Comparison of ENCODE assay signal across 26 mouse cellular contexts in the genomic region with DNA sequence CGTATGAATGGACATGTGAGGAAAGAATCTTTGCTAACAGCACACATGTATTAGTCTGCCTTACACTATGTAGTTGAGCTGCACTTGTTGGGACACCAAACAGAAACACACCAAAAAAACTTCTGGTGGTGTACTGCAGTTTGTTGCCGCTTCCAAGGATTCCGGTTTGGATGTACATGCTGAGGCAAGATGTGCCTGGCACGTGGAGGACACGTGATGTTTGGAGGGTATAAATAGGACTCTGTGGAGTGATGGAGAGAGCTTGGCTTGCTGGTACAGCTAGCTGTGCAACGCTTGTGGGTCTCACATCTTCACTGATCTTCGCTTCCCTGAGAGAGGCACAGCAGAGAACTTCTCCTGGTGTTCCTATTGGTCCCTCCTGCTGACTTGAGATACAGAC. TPM values are rescaled to one million over a fixed set of nuclear protein-coding genes. Genes with fewer than 3 reads are reported as not detected.
A peak's percentile ranks its signal among the peaks of the same experiment; 100 is the strongest.
DNase-seq lines count a peak whose midpoint lies in the region; ATAC-seq lines count a peak whose summit lies in the region.
"Had no signal": no experiment of that assay in that cellular context is flagged by ENCODE, and none has a peak within 500 bp of the region (broad histone marks: within the 10 kb centered on the region; RNA-seq: fewer than 3 reads in every experiment).

No protein-coding gene starts in this region.

- no peaks in the 10 kb centered on the region for H3K9me3 ChIP-seq in heart, embryonic 13.5 days
- H3K9me3 ChIP-seq: embryonic facial prominence, embryonic 10.5 days; embryonic facial prominence, embryonic 13.5 days; forebrain, embryonic 12.5 days; forebrain, embryonic 15.5 days; heart, embryonic 12.5 days; hindbrain, embryonic 10.5 days; hindbrain, embryonic 13.5 days; intestine, embryonic 15.5 days had no signal

- peak; percentile 23 for DNase-seq in cerebellum, adult 9-10 months
- DNase-seq in cerebellum, adult 18-20 months: no peak
- no peak for DNase-seq in heart, adult 18-20 months
- DNase-seq in heart, postnatal 4 days: peak; percentile 43
- no peak for DNase-seq in heart, postnatal 25 days (ENCODE audit: low spot score)
- peak; percentile 20 for DNase-seq in right cerebral cortex, postnatal 14 days
- DNase-seq in right cerebral cortex, postnatal 25 days: no peak
- DNase-seq: adrenal gland, adult 8-10 months; adrenal gland, postnatal 25 days; cerebellum, postnatal 10 days; embryo, embryonic 11 days; gastrocnemius, postnatal 14 days; kidney, adult 11 months had no signal

- no peak for ATAC-seq in heart, embryonic 13.5 days (ENCODE audit: extremely low read depth, insufficient number of reproducible peaks, low FRiP score, low TSS enrichment)
- ATAC-seq: activated CD4-positive, CD25-positive, alpha-beta regulatory T cell, adult 4 months; forebrain, embryonic 15.5 days; hindbrain, embryonic 16.5 days; intestine, embryonic 15.5 days had no signal

- WGBS in heart, embryonic 13.5 days: 72% methylated on average over 7 of the region's 7 CpGs

- no peak overlapping the region for H3K4me3 ChIP-seq in heart, embryonic 13.5 days
- H3K4me3 ChIP-seq: embryonic facial prominence, embryonic 10.5 days; embryonic facial prominence, embryonic 13.5 days; erythroblast, embryonic 14.5 days; forebrain, embryonic 12.5 days; forebrain, embryonic 15.5 days; heart, adult 2 months; heart, embryonic 12.5 days; hindbrain, embryonic 10.5 days; hindbrain, embryonic 13.5 days; intestine, embryonic 15.5 days had no signal

- H3K36me3 ChIP-seq in heart, embryonic 13.5 days: peaks cover 13% of the 10 kb centered on the region
- H3K36me3 ChIP-seq: forebrain, embryonic 12.5 days; forebrain, embryonic 15.5 days; hindbrain, embryonic 13.5 days; intestine, embryonic 15.5 days had no signal

- H3K9ac ChIP-seq in heart, embryonic 13.5 days: no peak overlapping the region
- H3K9ac ChIP-seq: embryonic facial prominence, embryonic 13.5 days; forebrain, embryonic 12.5 days; forebrain, embryonic 15.5 days; heart, embryonic 12.5 days; hindbrain, embryonic 13.5 days; intestine, embryonic 15.5 days had no signal

- H3K4me2 ChIP-seq in heart, embryonic 13.5 days: no peak overlapping the region
- H3K4me2 ChIP-seq: embryonic facial prominence, embryonic 13.5 days; forebrain, embryonic 12.5 days; forebrain, embryonic 15.5 days; heart, embryonic 12.5 days; hindbrain, embryonic 13.5 days; intestine, embryonic 15.5 days had no signal

- 0 out of 2 replicates have a peak overlapping the region, but pooled peaks have one; percentile 87 for H3K27ac ChIP-seq in heart, embryonic 13.5 days (replicated peaks)
- H3K27ac ChIP-seq: embryonic facial prominence, embryonic 10.5 days; embryonic facial prominence, embryonic 13.5 days; forebrain, embryonic 12.5 days; forebrain, embryonic 15.5 days; hindbrain, embryonic 10.5 days; hindbrain, embryonic 13.5 days; intestine, embryonic 15.5 days had no signal

- H3K27me3 ChIP-seq in heart, embryonic 13.5 days (replicated peaks): no peaks in the 10 kb centered on the region
- H3K27me3 ChIP-seq: embryonic facial prominence, embryonic 13.5 days; forebrain, embryonic 12.5 days; forebrain, embryonic 15.5 days; heart, embryonic 12.5 days; hindbrain, embryonic 13.5 days; intestine, embryonic 15.5 days had no signal

- intact Hi-C loops in heart, postnatal 25 days (cut with DNase I): no loop called here

- H3K4me1 ChIP-seq in heart, embryonic 13.5 days: peaks cover 56% of the 10 kb centered on the region

RNA-seq across cellular contexts. Expression of gene Rpl27a, which starts 55.2 kb away (rescaled TPM):
- 82.1 and 89.2 TPM in 2 replicates for polyA plus RNA-seq in heart, embryonic 13.5 days (2015; fragmentation: Nextera tagmentation; extraction: Ambion mirVana)
- total RNA-seq in heart, adult 18-20 months (2021): 10 to 100 TPM; 93.0 to 99.0 TPM
- 100 to 1,000 TPM; 152 to 160 TPM for total RNA-seq in heart, postnatal 4 days (2021)
- total RNA-seq in heart, postnatal 25 days (2021): 100 to 1,000 TPM in 1 of 2 experiments, 10 to 100 TPM in 1; 95.9 to 104 TPM

Comparison
In these comparisons a context has a peak if more than half of its experiments do, and no peak if none do; other contexts are left out.
1. DNase-seq: peak in cerebellum, adult 9-10 months (single experiment), heart, postnatal 4 days (single experiment) and right cerebral cortex, postnatal 14 days (single experiment); none in cerebellum, adult 18-20 months (0 of 2), heart, adult 18-20 months (0 of 2), heart, postnatal 25 days (single experiment) and right cerebral cortex, postnatal 25 days (single experiment).